Mouse (Mus musculus) embryonic facial prominence, embryonic 13.5 days (tissue): ENCODE measurements around the gene Por. TPM values are rescaled to one million over a fixed set of nuclear protein-coding genes. Genes with fewer than 3 reads are reported as not detected.

Experiments used
- ATAC-seq: fragments of 200-750 bp; cut with Nextera tagmentation; 2 replicates; pipeline ENCODE4 v1.8.0; 2017; ENCODE audit warnings: low read depth; ENCODE audit not compliant: insufficient number of reproducible peaks, insufficient read depth, low FRiP score, low TSS enrichment
- H3K27ac ChIP-seq: fragments of 300-500 bp; sonication (generic); 2 replicates; pipeline ENCODE4 v1.5.1; 2015; ENCODE audit warnings: moderate library complexity, mild to moderate bottlenecking, inconsistent platforms
- H3K27me3 ChIP-seq: fragments of 300-500 bp; sonication (generic); 2 replicates; pipeline ENCODE4 v1.6.1; 2015; ENCODE audit warnings: mild to moderate bottlenecking, inconsistent platforms
- H3K36me3 ChIP-seq: fragments of 300-500 bp; sonication (generic); 2 replicates; pipeline ENCODE4 v1.6.1; 2015; ENCODE audit warnings: mild to moderate bottlenecking, inconsistent platforms
- H3K4me1 ChIP-seq: fragments of 300-500 bp; sonication (generic); 2 replicates; pipeline ENCODE4 v1.6.1; 2015; ENCODE audit warnings: inconsistent platforms
- H3K4me2 ChIP-seq: fragments of 300-500 bp; sonication (generic); 2 replicates; pipeline ENCODE4 v1.6.1; 2015; ENCODE audit warnings: moderate library complexity, mild to moderate bottlenecking, inconsistent platforms
- H3K4me3 ChIP-seq: fragments of 300-500 bp; sonication (generic); 2 replicates; pipeline ENCODE4 v1.5.1; 2015; ENCODE audit warnings: mild to moderate bottlenecking, inconsistent platforms
- H3K9ac ChIP-seq: fragments of 300-500 bp; sonication (generic); 2 replicates; pipeline ENCODE4 v1.6.1; 2015; ENCODE audit warnings: mild to moderate bottlenecking, inconsistent platforms
- H3K9me3 ChIP-seq: fragments of 300-500 bp; sonication (generic); 2 replicates; pipeline ENCODE4 v1.6.1; 2016; ENCODE audit warnings: inconsistent platforms
- WGBS: fragments of 180-500 bp; shearing (Covaris S2); methylation state at CpG from one replicate; pipeline ENCODE4 v1.1.7; 2015; ENCODE audit warnings: mixed read lengths; 5-methylcytosine and 5-hydroxymethylcytosine counted together
- polyA plus RNA-seq: library from polyadenylated mRNA; unstranded; fragments of >200 nt; fragmentation: Nextera tagmentation; extraction: Ambion mirVana; gene quantifications from 2 replicates; pipeline ENCODE4 v1.2.1, GENCODE M21; 2015

Gene Por
- polyA plus RNA-seq, 1 experiment from 2014 or later, result 75.0 TPM

GRCm38 (mm10) chr5:135730278-135730677 lies 60.4 kb downstream of the Por start:
- H3K4me1 ChIP-seq, result peaks cover 24% of the 10 kb centered on the region
- no peak overlapping the region for H3K4me3 ChIP-seq
- WGBS, result 93% methylated on average over 10 of the region's 10 CpGs
- no peaks in the 10 kb centered on the region for H3K27me3 ChIP-seq
- peaks cover 73% of the 10 kb centered on the region for H3K36me3 ChIP-seq
- no peak overlapping the region for H3K4me2 ChIP-seq
- ATAC-seq, result no peak
- H3K9me3 ChIP-seq, result no peaks in the 10 kb centered on the region
- H3K9ac ChIP-seq, result no peak overlapping the region
- H3K27ac ChIP-seq, result no peak overlapping the region

DNA sequence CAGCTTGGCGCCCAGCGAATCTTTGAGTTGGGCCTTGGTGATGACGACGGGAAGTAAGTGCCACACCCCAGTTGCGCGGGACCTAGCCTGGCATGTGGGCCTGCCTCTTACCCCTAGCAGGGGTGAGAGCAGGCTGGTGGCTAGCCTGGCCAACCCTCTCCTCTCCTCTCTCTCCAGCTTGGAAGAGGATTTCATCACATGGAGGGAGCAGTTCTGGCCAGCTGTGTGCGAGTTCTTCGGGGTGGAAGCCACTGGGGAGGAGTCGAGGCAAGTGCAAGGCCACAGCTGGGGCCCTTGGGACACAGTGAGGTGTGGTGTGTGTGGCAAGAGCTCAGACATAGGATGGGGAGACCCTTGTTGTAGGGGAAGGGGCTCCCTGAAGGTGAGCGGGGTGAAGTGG lies 61.1 kb downstream of the Por start:
- WGBS, result 91% methylated on average over 10 of the region's 10 CpGs
- H3K36me3 ChIP-seq, result peaks cover 79% of the 10 kb centered on the region
- H3K27ac ChIP-seq, result no peak overlapping the region
- H3K4me1 ChIP-seq, result peaks cover 17% of the 10 kb centered on the region
- no peak overlapping the region for H3K4me3 ChIP-seq
- no peak overlapping the region for H3K9ac ChIP-seq
- H3K4me2 ChIP-seq, result no peak overlapping the region
- H3K27me3 ChIP-seq, result no peaks in the 10 kb centered on the region
- no peaks in the 10 kb centered on the region for H3K9me3 ChIP-seq
- no peak for ATAC-seq

DNA sequence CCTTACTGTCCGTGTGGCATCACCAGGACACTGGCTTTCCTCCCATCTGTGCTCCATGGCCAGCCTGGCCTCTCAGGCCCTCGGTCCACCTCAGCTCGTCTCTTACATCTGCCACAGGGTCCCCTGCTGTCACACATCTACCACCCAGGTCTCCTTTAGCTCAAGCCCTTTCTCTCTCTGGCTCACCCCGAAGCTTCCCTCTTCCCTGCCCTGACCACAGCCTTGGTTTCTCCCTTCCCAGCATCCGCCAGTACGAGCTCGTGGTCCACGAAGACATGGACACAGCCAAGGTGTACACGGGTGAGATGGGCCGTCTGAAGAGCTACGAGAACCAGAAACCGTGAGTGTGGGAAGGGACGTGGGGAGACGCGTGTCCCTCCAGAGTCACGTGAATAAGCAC lies 61.5 kb downstream of the Por start:
- Histone ChIP-seq H3K9me3 (no peaks in the 10 kb centered on the region), H3K4me2 (no peak overlapping the region), H3K4me3 (no peak overlapping the region), H3K36me3 (peaks cover 83% of the 10 kb centered on the region), H3K27me3 (no peaks in the 10 kb centered on the region), H3K4me1 (peaks cover 13% of the 10 kb centered on the region), H3K9ac (no peak overlapping the region), H3K27ac (no peak overlapping the region)
- no peak for ATAC-seq
- WGBS, result 92% methylated on average over 16 of the region's 16 CpGs

- H3K9ac ChIP-seq, result no peak overlapping the region
- no peak overlapping the region for H3K4me3 ChIP-seq
- H3K27ac ChIP-seq, result no peak overlapping the region
- no peaks in the 10 kb centered on the region for H3K27me3 ChIP-seq
- H3K4me2 ChIP-seq, result no peak overlapping the region
- 82% methylated on average over 4 of the region's 4 CpGs for WGBS
- H3K9me3 ChIP-seq, result no peaks in the 10 kb centered on the region
- peaks cover 98% of the 10 kb centered on the region for H3K36me3 ChIP-seq
- H3K4me1 ChIP-seq, result no peaks in the 10 kb centered on the region
- ATAC-seq, result no peak
These were observed 63.2 kb downstream of the Por start for GRCm38 (mm10) chr5:135733071-135733470.

GRCm38 (mm10) chr5:135734057-135734680 lies 64.3 kb downstream of the Por start:
- Histone ChIP-seq H3K27me3 (no peaks in the 10 kb centered on the region), H3K9me3 (no peaks in the 10 kb centered on the region), H3K36me3 (peaks cover 87% of the 10 kb centered on the region), H3K27ac (no peak overlapping the region), H3K9ac (no peak overlapping the region), H3K4me2 (no peak overlapping the region), H3K4me3 (no peak overlapping the region), H3K4me1 (no peaks in the 10 kb centered on the region)
- 93% methylated on average over 42 of the region's 42 CpGs for WGBS
- ATAC-seq, result no peak

DNA sequence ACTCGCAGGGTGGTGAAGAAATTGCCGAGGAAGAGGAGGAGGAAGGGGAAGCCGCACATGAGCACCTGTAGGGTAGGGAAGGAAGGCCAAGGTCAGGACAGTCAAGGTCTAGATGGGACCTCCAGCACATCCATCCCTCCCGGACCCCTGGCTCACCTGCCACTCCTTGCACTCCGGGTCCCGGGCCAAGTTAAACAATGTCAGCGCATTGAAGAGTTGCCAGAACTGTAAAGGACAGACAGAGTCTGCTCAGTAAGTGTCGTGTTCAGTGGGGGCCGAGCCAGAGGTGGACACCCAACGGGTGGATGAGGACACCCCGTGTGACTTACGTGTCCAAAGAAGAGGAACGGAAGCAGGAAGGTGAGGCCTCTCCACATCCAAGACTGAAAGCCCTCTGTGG lies 65.9 kb downstream of the Por start:
- no peak overlapping the region for H3K9ac ChIP-seq

GRCm38 (mm10) chr5:135736544-135736943 lies 66.7 kb downstream of the Por start:
- Histone ChIP-seq H3K36me3 (peaks cover 83% of the 10 kb centered on the region), H3K4me1 (no peaks in the 10 kb centered on the region), H3K4me3 (no peak overlapping the region), H3K27ac (no peak overlapping the region), H3K4me2 (no peak overlapping the region), H3K9me3 (no peaks in the 10 kb centered on the region), H3K27me3 (no peaks in the 10 kb centered on the region), H3K9ac (no peak overlapping the region)
- ATAC-seq, result no peak
- WGBS, result 93% methylated on average over 16 of the region's 16 CpGs

More for the DNA sequence above, 65.9 kb downstream of the Por start:
- H3K4me2 ChIP-seq, result no peak overlapping the region
- 88% methylated on average over 13 of the region's 13 CpGs for WGBS
- no peaks in the 10 kb centered on the region for H3K4me1 ChIP-seq
- peaks cover 83% of the 10 kb centered on the region for H3K36me3 ChIP-seq
- no peaks in the 10 kb centered on the region for H3K27me3 ChIP-seq
- ATAC-seq, result no peak
- no peak overlapping the region for H3K27ac ChIP-seq
- no peaks in the 10 kb centered on the region for H3K9me3 ChIP-seq
- H3K4me3 ChIP-seq, result no peak overlapping the region

DNA sequence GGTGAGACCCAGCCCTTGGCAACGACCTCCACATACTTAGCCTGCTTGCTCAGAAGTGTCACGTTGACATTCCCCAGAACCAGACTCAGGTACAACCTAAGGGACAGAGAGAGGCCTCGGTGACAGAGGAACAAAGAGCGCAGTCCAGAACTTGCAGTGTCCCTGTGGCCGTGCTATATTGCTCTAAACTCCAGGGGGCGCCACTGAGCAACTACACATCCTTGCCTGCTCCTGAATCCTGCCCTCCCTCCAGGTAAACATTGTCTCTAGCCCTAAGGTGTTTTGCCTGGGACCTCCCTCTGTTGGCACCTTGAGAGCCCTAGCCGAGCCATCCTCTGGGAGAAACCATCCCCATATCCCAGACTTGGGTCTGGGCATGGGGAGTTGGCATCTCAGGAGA lies 67.3 kb downstream of the Por start:
- peaks cover 81% of the 10 kb centered on the region for H3K36me3 ChIP-seq
- no peaks in the 10 kb centered on the region for H3K9me3 ChIP-seq
- H3K9ac ChIP-seq, result no peak overlapping the region
- H3K4me1 ChIP-seq, result no peaks in the 10 kb centered on the region
- no peaks in the 10 kb centered on the region for H3K27me3 ChIP-seq
- H3K4me2 ChIP-seq, result no peak overlapping the region
- 76% methylated on average over 7 of the region's 7 CpGs for WGBS
- no peak overlapping the region for H3K27ac ChIP-seq
- no peak for ATAC-seq
- H3K4me3 ChIP-seq, result no peak overlapping the region

DNA sequence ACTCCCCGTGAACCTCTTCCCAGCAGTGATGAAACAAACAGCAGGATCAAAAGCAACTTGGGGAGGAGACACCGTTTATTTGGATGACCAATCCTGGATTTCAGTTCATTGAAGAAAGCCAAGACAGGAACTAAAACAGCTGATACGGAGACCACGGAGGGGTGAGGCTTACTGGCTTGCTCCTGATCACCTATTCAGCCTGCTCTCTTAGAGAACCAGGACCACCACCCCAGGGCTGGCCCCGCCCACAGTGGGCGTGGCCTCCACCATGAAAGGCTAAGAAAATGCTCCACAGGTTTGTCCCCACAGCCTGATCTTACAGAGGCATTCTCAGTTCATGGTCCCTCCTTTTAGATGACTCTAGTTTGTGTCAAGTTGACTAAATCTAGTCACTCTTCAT lies 68.4 kb downstream of the Por start:
- H3K27ac ChIP-seq, result no peak overlapping the region
- ATAC-seq, result no peak
- H3K9ac ChIP-seq, result no peak overlapping the region
- no peaks in the 10 kb centered on the region for H3K9me3 ChIP-seq
- no peaks in the 10 kb centered on the region for H3K27me3 ChIP-seq
- H3K4me2 ChIP-seq, result no peak overlapping the region
- WGBS, result 22% methylated on average over 6 of the region's 6 CpGs
- H3K4me3 ChIP-seq, result no peak overlapping the region
- peaks cover 70% of the 10 kb centered on the region for H3K36me3 ChIP-seq
- H3K4me1 ChIP-seq, result peaks cover 8% of the 10 kb centered on the region

DNA sequence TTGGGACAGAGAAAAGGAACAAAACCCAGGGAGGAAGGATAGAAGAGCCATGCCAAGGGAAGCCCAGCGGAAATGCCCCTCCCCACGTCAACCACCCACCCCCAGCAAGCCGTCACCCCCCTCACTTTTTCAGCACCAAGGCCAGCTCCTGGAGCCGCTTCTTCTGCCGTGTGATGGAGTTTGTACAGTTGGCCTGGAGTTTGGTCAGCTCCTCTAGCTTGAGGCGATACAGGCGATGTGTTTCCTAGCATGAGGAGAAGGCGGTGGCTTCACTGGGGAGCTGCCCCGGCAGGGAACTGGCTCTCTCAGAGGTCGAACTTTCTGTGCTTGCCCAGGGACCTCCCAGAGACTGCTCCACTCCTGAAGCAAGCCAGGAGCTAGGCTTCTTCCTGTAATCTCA lies 72.3 kb downstream of the Por start:
- Histone ChIP-seq H3K36me3 (peaks cover 31% of the 10 kb centered on the region), H3K4me3 (no peak overlapping the region), H3K27ac (no peak overlapping the region), H3K4me2 (no peak overlapping the region), H3K27me3 (no peaks in the 10 kb centered on the region), H3K9ac (no peak overlapping the region), H3K9me3 (no peaks in the 10 kb centered on the region), H3K4me1 (peaks cover 17% of the 10 kb centered on the region)
- WGBS, result 47% methylated on average over 10 of the region's 10 CpGs
- ATAC-seq, result no peak

DNA sequence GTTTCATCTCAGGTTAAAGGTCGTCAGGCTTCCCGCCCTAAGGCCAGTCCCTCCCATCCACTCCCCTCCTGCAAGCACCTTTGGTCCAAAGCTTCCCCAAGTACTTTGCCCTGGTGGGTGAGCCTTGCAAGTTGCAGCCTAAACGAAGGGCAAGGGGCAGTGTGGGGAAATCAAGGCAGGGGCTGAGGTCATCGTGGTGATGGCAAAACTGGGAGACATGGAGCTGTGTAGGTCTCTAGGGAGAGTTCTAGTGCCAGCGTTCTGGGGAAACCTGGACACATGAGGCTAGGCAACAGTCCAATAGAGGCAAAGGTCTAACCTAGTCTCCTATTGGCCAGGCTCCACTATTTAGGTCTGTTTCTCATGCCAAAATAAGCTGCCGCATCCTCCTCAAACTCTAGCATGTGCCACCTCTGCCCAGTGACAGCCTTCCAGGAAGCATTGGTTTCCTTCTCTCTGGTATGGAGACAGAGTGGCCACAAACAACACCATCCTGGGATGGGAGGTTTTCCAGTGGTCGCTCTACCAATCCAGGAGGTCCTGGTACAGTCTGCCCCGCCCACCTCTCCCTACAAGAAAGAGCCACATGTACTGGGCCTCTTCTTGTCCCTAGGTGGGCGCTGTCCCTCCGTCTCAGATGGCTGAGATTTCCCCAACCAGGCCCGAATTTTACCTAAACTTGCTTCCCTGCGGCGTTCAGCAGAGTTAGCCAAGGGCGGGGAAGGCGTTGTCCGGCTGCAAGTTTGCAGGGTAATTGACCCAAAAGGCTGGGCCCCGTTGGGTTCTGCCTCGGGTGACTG lies 73.3 kb downstream of the Por start:
- H3K4me1 ChIP-seq, result peaks cover 17% of the 10 kb centered on the region
- 0 out of 2 replicates have a peak overlapping the region, but pooled peaks have one; percentile 33 for H3K27ac ChIP-seq
- H3K4me3 ChIP-seq, result peak overlapping the region; percentile 88
- H3K36me3 ChIP-seq, result peaks cover 24% of the 10 kb centered on the region
- 0 out of 2 replicates have a peak, but pooled peaks cover 3% of the 10 kb centered on the region for H3K9me3 ChIP-seq
- H3K4me2 ChIP-seq, result peak overlapping the region; percentile 91
- WGBS, result 16% methylated on average over 18 of the region's 18 CpGs
- H3K9ac ChIP-seq, result peak overlapping the region; percentile 87
- ATAC-seq, result no peak
- no peaks in the 10 kb centered on the region for H3K27me3 ChIP-seq
